Mouse (Mus musculus) kidney, adult 18-20 months (tissue): ENCODE measurements around the gene Scn4a.

Experiments
- DNase-seq: peaks from one replicate; pipeline ENCODE4 v3.0.0; 2021

The Scn4a gene

GRCm38 (mm10) chr11:106313533-106313932, 39.6 kb downstream of the Scn4a start:
- DNase-seq: no peak

- DNase-seq: no peak
These were observed 43.0 kb downstream of the Scn4a start for GRCm38 (mm10) chr11:106310123-106310522.

- DNase-seq: no peak
These were observed 44.9 kb downstream of the Scn4a start for GRCm38 (mm10) chr11:106308162-106308561.

DNA sequence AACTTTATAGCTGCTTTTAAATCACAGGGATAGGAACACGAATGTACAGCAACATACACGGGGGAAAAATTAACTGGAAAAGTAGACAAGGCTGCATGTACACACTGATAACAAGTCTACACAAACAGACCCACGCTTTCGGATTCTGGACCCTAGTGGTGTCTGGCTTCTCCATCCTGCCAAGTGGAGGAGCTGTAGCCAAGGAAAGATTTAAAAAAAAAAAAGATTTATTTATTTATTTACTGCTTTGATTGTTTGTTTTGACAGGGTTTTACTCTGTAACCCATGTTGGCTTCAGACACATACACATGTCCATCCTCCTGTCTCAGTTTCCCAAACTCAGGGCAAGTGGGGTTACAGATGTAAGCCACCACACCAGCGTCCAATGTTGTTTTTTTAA, 45.7 kb downstream of the Scn4a start:
- no peak for DNase-seq

GRCm38 (mm10) chr11:106306758-106307157, 46.3 kb downstream of the Scn4a start:
- DNase-seq: no peak

DNA sequence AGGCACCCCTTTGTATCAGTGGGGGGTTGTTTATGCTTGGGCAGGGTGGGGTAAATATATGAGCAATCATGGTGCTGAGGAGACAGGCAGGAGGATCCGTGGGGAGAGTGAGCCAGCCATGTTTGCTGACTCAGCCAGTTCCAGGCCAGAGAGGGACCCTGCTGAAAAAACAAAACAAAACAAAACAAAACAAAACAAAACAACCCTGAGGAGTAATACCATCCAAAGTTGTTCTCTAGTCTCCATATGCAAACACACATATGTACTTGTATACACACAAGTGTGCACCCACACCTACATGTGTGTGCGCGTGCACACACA, 47.1 kb downstream of the Scn4a start:
- no peak for DNase-seq

DNA sequence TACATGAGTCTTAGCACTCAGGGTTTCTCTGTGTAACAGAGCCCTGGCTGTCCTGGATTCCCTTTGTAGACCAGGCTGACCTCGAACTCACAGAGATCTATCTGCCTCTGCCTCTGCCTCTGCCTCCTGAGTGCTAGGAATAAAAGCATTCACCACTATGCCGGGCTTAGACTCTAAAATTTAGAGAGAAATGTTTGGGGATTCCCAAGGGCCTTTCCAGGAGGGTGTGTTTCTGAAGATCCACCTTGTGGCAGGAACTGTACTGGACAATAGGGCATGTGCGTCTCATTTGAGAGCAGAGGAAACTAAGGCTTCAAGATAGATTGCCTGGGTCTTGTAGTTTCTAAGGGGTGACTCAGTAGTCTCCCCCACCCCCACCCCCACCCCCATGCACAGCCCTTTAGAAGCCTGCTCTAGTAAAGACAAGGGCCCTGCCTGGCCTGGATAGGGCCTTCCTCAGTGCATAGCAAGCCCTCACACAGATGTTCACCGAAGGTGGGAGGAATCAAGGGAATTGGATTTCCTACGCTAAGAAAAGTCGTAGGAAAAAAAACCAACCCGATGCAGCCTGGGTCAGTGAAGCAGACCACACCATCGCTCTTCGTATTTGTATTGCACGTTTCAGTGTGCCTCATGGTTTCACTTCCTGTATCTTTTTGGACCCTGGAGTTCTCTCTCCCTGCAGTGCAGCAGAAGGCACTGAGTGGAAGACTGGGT, 47.6 kb downstream of the Scn4a start:
- no peak for DNase-seq

- DNase-seq: peak; percentile 67
These were observed 50.5 kb downstream of the Scn4a start for GRCm38 (mm10) chr11:106302634-106303033.

- no peak for DNase-seq
These were observed 51.3 kb downstream of the Scn4a start, which contains the start of gene Gh for GRCm38 (mm10) chr11:106301765-106302164. Gh (minus strand) TSS chr11:106301865.

- no peak for DNase-seq
These were observed 61.2 kb downstream of the Scn4a start for GRCm38 (mm10) chr11:106291861-106292260.

GRCm38 (mm10) chr11:106290376-106290775, 62.7 kb downstream of the Scn4a start:
- no peak for DNase-seq

- peak; percentile 51 for DNase-seq
These were observed 63.7 kb downstream of the Scn4a start for GRCm38 (mm10) chr11:106289369-106289768.

DNA sequence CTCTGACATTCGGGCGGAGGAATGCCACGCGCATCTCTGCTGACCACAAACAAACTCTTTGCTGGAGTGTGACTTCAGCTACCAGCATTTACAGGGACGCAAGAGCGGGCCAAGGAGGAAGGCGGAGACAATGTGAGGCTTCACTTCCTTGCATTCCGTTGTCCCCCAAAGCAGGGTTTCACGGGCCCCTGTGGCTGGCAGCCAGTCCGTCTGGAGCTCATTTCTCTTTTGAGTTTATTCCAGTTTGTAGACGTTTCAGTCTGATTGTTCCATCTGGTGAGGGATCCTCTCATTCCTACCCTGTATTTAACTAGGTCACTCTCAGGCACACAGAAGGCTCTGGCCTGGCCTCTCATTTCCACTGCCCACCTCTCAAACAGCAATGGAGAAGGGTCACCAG, 66.1 kb downstream of the Scn4a start:
- DNase-seq: no peak

- no peak for DNase-seq
These were observed 66.9 kb downstream of the Scn4a start for GRCm38 (mm10) chr11:106286206-106286605.

GRCm38 (mm10) chr11:106284126-106284525, 69.0 kb downstream of the Scn4a start:
- DNase-seq: no peak

GRCm38 (mm10) chr11:106283371-106283770, 69.7 kb downstream of the Scn4a start:
- no peak for DNase-seq

DNA sequence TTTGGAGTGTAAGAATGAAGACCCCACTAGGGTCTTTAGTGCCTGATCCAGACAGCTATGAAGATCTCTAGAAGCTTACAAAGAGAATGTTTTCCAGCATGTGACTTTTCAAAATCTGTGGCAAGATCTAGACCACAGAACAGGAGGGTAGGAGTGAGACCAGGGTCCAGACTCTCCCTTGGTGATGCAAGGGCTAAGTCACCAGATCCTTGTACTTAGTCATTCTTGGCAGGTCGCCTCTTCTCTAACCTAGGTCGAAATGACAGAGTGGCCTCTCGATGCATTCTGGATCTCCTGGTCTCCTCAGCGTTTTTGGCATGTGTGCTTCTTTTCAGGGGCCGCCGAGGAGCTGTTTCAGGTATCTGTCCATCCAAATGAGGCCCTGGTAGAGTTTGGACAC, 70.6 kb downstream of the Scn4a start:
- DNase-seq: no peak

GRCm38 (mm10) chr11:106276454-106276853, 76.6 kb downstream of the Scn4a start, which contains the start of gene Tcam1:
Tcam1 (plus strand) TSS chr11:106276672.
- peak; percentile 96 for DNase-seq

GRCm38 (mm10) chr11:106274971-106275411, 78.1 kb downstream of the Scn4a start:
- no peak for DNase-seq

DNA sequence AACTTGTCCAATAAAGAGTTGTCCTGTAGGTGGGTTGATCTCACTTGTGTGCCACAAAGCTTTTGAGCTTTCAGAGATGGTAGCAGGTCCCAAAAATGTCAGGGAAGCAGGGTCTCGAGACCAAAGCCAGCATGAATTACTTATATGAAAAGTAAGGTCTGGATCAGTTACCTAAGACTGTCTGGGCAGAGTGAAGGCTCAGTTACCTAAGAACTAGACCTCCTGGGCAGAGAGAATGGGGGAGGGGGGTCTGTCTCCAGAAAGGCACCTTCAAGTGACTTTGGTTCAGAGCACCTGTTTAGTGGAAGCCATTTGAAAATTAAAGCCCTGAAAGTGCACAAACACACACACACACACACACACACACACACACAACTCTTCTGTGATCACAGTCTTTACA, 78.7 kb downstream of the Scn4a start:
- DNase-seq: no peak

- DNase-seq: no peak
These were observed 79.3 kb downstream of the Scn4a start for GRCm38 (mm10) chr11:106273811-106274210.

- DNase-seq: no peak
These were observed 79.8 kb downstream of the Scn4a start for GRCm38 (mm10) chr11:106273311-106273684.

GRCm38 (mm10) chr11:106272644-106273310, 80.3 kb downstream of the Scn4a start, which contains the start of gene Smarcd2:
Smarcd2 (minus strand) TSS chr11:106272972.
- DNase-seq: peak; percentile 99
